Mouse (Mus musculus): ENCODE results near the gene Smok3c. TPM values are rescaled to one million over a fixed set of nuclear protein-coding genes. Genes with fewer than 3 reads are reported as not detected.
"Not testable (repeated sequence)": the region's sequence is repeated elsewhere in the genome, so short reads cannot be mapped to it uniquely, and the experiment has no call there.

The Smok3c gene
- polyA plus RNA-seq, 1 experiment from 2014 or later, result not detected

DNA sequence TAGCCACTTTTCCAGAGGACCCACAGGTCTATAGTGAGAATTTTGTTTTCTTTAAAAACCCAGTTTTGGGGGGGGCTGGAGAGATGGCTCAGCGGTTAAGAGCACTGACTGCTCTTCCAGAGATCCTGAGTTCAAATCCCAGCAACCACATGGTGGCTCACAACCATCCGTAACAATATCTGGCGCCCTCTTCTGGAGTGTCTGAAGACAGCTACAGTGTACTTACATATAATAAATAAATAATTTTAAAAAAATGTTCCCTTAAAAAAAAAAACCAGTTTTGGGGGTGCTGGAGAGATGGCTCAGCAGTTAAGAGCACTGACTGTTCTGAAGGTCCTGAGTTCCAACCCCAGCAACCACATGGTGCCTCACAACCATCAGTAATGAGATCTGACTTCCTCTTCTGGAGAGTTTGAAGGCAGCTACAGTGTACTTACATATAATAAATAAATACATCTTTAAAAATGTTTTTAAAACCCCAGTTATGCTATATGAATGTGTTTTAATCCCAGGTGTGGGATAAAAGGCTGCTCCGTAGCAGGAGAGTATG lies 56.9 kb downstream of the Smok3c start:
- not testable (repeated sequence) for H3K9ac ChIP-seq; H3K4me2 ChIP-seq (replicated peaks); ATAC-seq (ENCODE audit: low FRiP score); H3K27me3 ChIP-seq; H3K9me3 ChIP-seq (replicated peaks); H3K4me1 ChIP-seq; H3K4me3 ChIP-seq; H3K27ac ChIP-seq
- H3K36me3 ChIP-seq, result peaks cover 15% of the 10 kb centered on the region
- WGBS, result 62% methylated on average over 4 of the region's 4 CpGs

Other genes starting within 250 kb of the Smok3c start
- gene Pilra, start 216.9 kb upstream of the Smok3c start, polyA plus RNA-seq (2016; fragmentation: Nextera tagmentation; extraction: Ambion mirVana), result 0.21 and 1.1 TPM in 2 replicates
- not detected in 2 replicates for gene Pilrb1, start 195.1 kb upstream of the Smok3c start, polyA plus RNA-seq (2016; fragmentation: Nextera tagmentation; extraction: Ambion mirVana)
- gene Pilrb2, start 181.4 kb upstream of the Smok3c start, polyA plus RNA-seq (2016; fragmentation: Nextera tagmentation; extraction: Ambion mirVana), result not detected in 2 replicates
- not detected in 2 replicates for gene Cyp3a13, start 131.6 kb upstream of the Smok3c start, polyA plus RNA-seq (2016; fragmentation: Nextera tagmentation; extraction: Ambion mirVana)
- 0.17 and 0.74 TPM in 2 replicates for gene Gjc3, start 90.1 kb upstream of the Smok3c start, polyA plus RNA-seq (2016; fragmentation: Nextera tagmentation; extraction: Ambion mirVana)
- not detected in 2 replicates for gene Azgp1, start 71.7 kb upstream of the Smok3c start, polyA plus RNA-seq (2016; fragmentation: Nextera tagmentation; extraction: Ambion mirVana)
- gene Smok3a, start 31.9 kb upstream of the Smok3c start, polyA plus RNA-seq (2016; fragmentation: Nextera tagmentation; extraction: Ambion mirVana), result not detected in 2 replicates
- gene Smok3b, start 31.8 kb upstream of the Smok3c start, polyA plus RNA-seq (2016; fragmentation: Nextera tagmentation; extraction: Ambion mirVana), result not detected in 2 replicates
- gene Zkscan1, start 31.9 kb downstream of the Smok3c start, polyA plus RNA-seq (2016; fragmentation: Nextera tagmentation; extraction: Ambion mirVana), result 37.3 and 41.7 TPM in 2 replicates
- gene Zscan21, start 63.7 kb downstream of the Smok3c start, polyA plus RNA-seq (2016; fragmentation: Nextera tagmentation; extraction: Ambion mirVana), result 93.8 and 95.8 TPM in 2 replicates
- gene Zfp113, start 102.5 kb downstream of the Smok3c start, polyA plus RNA-seq (2016; fragmentation: Nextera tagmentation; extraction: Ambion mirVana), result 34.2 and 35.9 TPM in 2 replicates
- gene Cops6, start 107.9 kb downstream of the Smok3c start, polyA plus RNA-seq (2016; fragmentation: Nextera tagmentation; extraction: Ambion mirVana), result 270 and 286 TPM in 2 replicates
- gene Ap4m1, start 118.8 kb downstream of the Smok3c start, polyA plus RNA-seq (2016; fragmentation: Nextera tagmentation; extraction: Ambion mirVana), result 25.7 and 28.6 TPM in 2 replicates
- 179 and 180 TPM in 2 replicates for gene Mcm7, start 119.2 kb downstream of the Smok3c start, polyA plus RNA-seq (2016; fragmentation: Nextera tagmentation; extraction: Ambion mirVana)
- gene Taf6, start 134.3 kb downstream of the Smok3c start, polyA plus RNA-seq (2016; fragmentation: Nextera tagmentation; extraction: Ambion mirVana), result 102 and 109 TPM in 2 replicates
- 45.8 and 46.3 TPM in 2 replicates for gene Cnpy4, start 134.3 kb downstream of the Smok3c start, polyA plus RNA-seq (2016; fragmentation: Nextera tagmentation; extraction: Ambion mirVana)
- 10.9 and 12.8 TPM in 2 replicates for gene Mblac1, start 141.1 kb downstream of the Smok3c start, polyA plus RNA-seq (2016; fragmentation: Nextera tagmentation; extraction: Ambion mirVana)
- not detected in 2 replicates for gene Nxpe5, start 172.7 kb downstream of the Smok3c start, polyA plus RNA-seq (2016; fragmentation: Nextera tagmentation; extraction: Ambion mirVana)
- gene Lamtor4, start 202.3 kb downstream of the Smok3c start, polyA plus RNA-seq (2016; fragmentation: Nextera tagmentation; extraction: Ambion mirVana), result 54.0 and 60.7 TPM in 2 replicates
- gene BC037034, start 210.8 kb downstream of the Smok3c start, polyA plus RNA-seq (2016; fragmentation: Nextera tagmentation; extraction: Ambion mirVana), result 18.9 and 20.4 TPM in 2 replicates
- gene Gal3st4, start 219.6 kb downstream of the Smok3c start, polyA plus RNA-seq (2016; fragmentation: Nextera tagmentation; extraction: Ambion mirVana), result 3.6 and 4.4 TPM in 2 replicates
- 0.12 and 0.23 TPM in 2 replicates for gene Gm43720, start 226.8 kb downstream of the Smok3c start, polyA plus RNA-seq (2016; fragmentation: Nextera tagmentation; extraction: Ambion mirVana)
- 164 and 168 TPM in 2 replicates for gene Gpc2, start 226.8 kb downstream of the Smok3c start, polyA plus RNA-seq (2016; fragmentation: Nextera tagmentation; extraction: Ambion mirVana)
- 4.6 and 6.9 TPM in 2 replicates for gene Stag3, start 227.0 kb downstream of the Smok3c start, polyA plus RNA-seq (2016; fragmentation: Nextera tagmentation; extraction: Ambion mirVana)